Mouse (Mus musculus): ENCODE results near the gene Rtp1. TPM values are rescaled to one million over a fixed set of nuclear protein-coding genes. Genes with fewer than 3 reads are reported as not detected.

Gene Rtp1
- polyA plus RNA-seq, 1 experiment from 2014 or later, result not detected

GRCm38 (mm10) chr16:23419565-23420085 is 9.3 kb upstream of the Rtp1 start:
- H3K27me3 ChIP-seq (ENCODE audit: poor library complexity, severe bottlenecking), result peaks cover 4% of the 10 kb centered on the region; the same call in 1 of the 2 replicates
- WGBS, result 91% methylated on average over 8 of the region's 8 CpGs

GRCm38 (mm10) chr16:23423825-23424224 is 5.1 kb upstream of the Rtp1 start:
- no peaks in the 10 kb centered on the region for H3K9me3 ChIP-seq
- DNase-seq (ENCODE audit: extremely low spot score, low spot score), result no peak
- H3K27me3 ChIP-seq (ENCODE audit: poor library complexity, severe bottlenecking), result no peaks in the 10 kb centered on the region; the same call in 1 of the 2 replicates
- H3K27ac ChIP-seq, result no peak overlapping the region
- H3K36me3 ChIP-seq (replicated peaks), result no peaks in the 10 kb centered on the region
- H3K4me3 ChIP-seq, result no peak overlapping the region
- 74% methylated on average over 5 of the region's 5 CpGs for WGBS
- H3K4me1 ChIP-seq, result no peaks in the 10 kb centered on the region

More at GRCm38 (mm10) chr16:23419565-23420085, 9.3 kb upstream of the Rtp1 start:
- Histone ChIP-seq H3K36me3 (replicated peaks) (no peaks in the 10 kb centered on the region), H3K4me3 (no peak overlapping the region), H3K9me3 (no peaks in the 10 kb centered on the region), H3K27ac (no peak overlapping the region), H3K4me1 (peaks cover 21% of the 10 kb centered on the region)
- no peak for DNase-seq (ENCODE audit: extremely low spot score, low spot score)

- DNase-seq (ENCODE audit: extremely low spot score, low spot score), result no peak
Observed at GRCm38 (mm10) chr16:23427701-23428100, 1.2 kb upstream of the Rtp1 start.

GRCm38 (mm10) chr16:23429991-23430390 is 1.1 kb downstream of the Rtp1 start:
- Histone ChIP-seq H3K27me3 (ENCODE audit: poor library complexity, severe bottlenecking) (no peaks in the 10 kb centered on the region), H3K4me3 (no peak overlapping the region), H3K4me1 (no peaks in the 10 kb centered on the region), H3K9me3 (no peaks in the 10 kb centered on the region), H3K36me3 (replicated peaks) (no peaks in the 10 kb centered on the region), H3K27ac (no peak overlapping the region)
- WGBS, result 91% methylated on average over 8 of the region's 8 CpGs
- no peak for DNase-seq (ENCODE audit: extremely low spot score, low spot score)

More at GRCm38 (mm10) chr16:23427701-23428100, 1.2 kb upstream of the Rtp1 start:
- Histone ChIP-seq H3K27ac (no peak overlapping the region), H3K4me3 (no peak overlapping the region), H3K27me3 (ENCODE audit: poor library complexity, severe bottlenecking) (no peaks in the 10 kb centered on the region), H3K9me3 (no peaks in the 10 kb centered on the region), H3K36me3 (replicated peaks) (no peaks in the 10 kb centered on the region), H3K4me1 (no peaks in the 10 kb centered on the region)
- 92% methylated on average over 1 of the region's 1 CpGs for WGBS

GRCm38 (mm10) chr16:23437404-23438166 is 8.7 kb downstream of the Rtp1 start:
- no peak overlapping the region for H3K4me3 ChIP-seq
- H3K4me1 ChIP-seq, result no peaks in the 10 kb centered on the region
- H3K27me3 ChIP-seq (ENCODE audit: poor library complexity, severe bottlenecking), result no peaks in the 10 kb centered on the region
- no peaks in the 10 kb centered on the region; the same call in 1 of the 2 replicates for H3K9me3 ChIP-seq
- no peak for DNase-seq (ENCODE audit: extremely low spot score, low spot score)
- H3K27ac ChIP-seq, result no peak overlapping the region
- WGBS, result 78% methylated on average over 12 of the region's 12 CpGs
- H3K36me3 ChIP-seq (replicated peaks), result no peaks in the 10 kb centered on the region

- Histone ChIP-seq H3K27me3 (ENCODE audit: poor library complexity, severe bottlenecking) (no peaks in the 10 kb centered on the region), H3K4me3 (no peak overlapping the region), H3K27ac (no peak overlapping the region), H3K4me1 (no peaks in the 10 kb centered on the region), H3K36me3 (replicated peaks) (no peaks in the 10 kb centered on the region), H3K9me3 (no peaks in the 10 kb centered on the region; the same call in 1 of the 2 replicates)
- DNase-seq (ENCODE audit: extremely low spot score, low spot score), result no peak
- WGBS, result 86% methylated on average over 4 of the region's 4 CpGs
Observed at GRCm38 (mm10) chr16:23444231-23444630, 15.3 kb downstream of the Rtp1 start.

- no peaks in the 10 kb centered on the region for H3K9me3 ChIP-seq
- H3K27ac ChIP-seq, result no peak overlapping the region
- H3K4me1 ChIP-seq, result no peaks in the 10 kb centered on the region
- no peaks in the 10 kb centered on the region for H3K27me3 ChIP-seq (ENCODE audit: poor library complexity, severe bottlenecking)
- H3K4me3 ChIP-seq, result no peak overlapping the region
- DNase-seq (ENCODE audit: extremely low spot score, low spot score), result no peak
- 94% methylated on average over 2 of the region's 2 CpGs for WGBS
- H3K36me3 ChIP-seq (replicated peaks), result no peaks in the 10 kb centered on the region
Observed at GRCm38 (mm10) chr16:23449946-23450345, 21.0 kb downstream of the Rtp1 start.

GRCm38 (mm10) chr16:23450816-23451215 is 21.9 kb downstream of the Rtp1 start:
- WGBS, result 92% methylated on average over 4 of the region's 4 CpGs
- no peak for DNase-seq (ENCODE audit: extremely low spot score, low spot score)
- no peaks in the 10 kb centered on the region for H3K36me3 ChIP-seq (replicated peaks)
- no peak overlapping the region for H3K4me3 ChIP-seq
- no peaks in the 10 kb centered on the region for H3K9me3 ChIP-seq
- no peak overlapping the region for H3K27ac ChIP-seq
- H3K4me1 ChIP-seq, result no peaks in the 10 kb centered on the region
- no peaks in the 10 kb centered on the region for H3K27me3 ChIP-seq (ENCODE audit: poor library complexity, severe bottlenecking)

GRCm38 (mm10) chr16:23452476-23452875 is 23.5 kb downstream of the Rtp1 start:
- Histone ChIP-seq H3K4me3 (no peak overlapping the region), H3K4me1 (no peaks in the 10 kb centered on the region), H3K27ac (no peak overlapping the region), H3K9me3 (no peaks in the 10 kb centered on the region), H3K36me3 (replicated peaks) (no peaks in the 10 kb centered on the region), H3K27me3 (ENCODE audit: poor library complexity, severe bottlenecking) (no peaks in the 10 kb centered on the region)
- DNase-seq (ENCODE audit: extremely low spot score, low spot score), result peak; percentile 68
- 18% methylated on average over 3 of the region's 3 CpGs for WGBS

GRCm38 (mm10) chr16:23454376-23454775 is 25.4 kb downstream of the Rtp1 start:
- WGBS, result 88% methylated on average over 6 of the region's 6 CpGs
- H3K4me3 ChIP-seq, result no peak overlapping the region
- no peak for DNase-seq (ENCODE audit: extremely low spot score, low spot score)
- no peaks in the 10 kb centered on the region for H3K36me3 ChIP-seq (replicated peaks)
- no peak overlapping the region for H3K27ac ChIP-seq
- H3K9me3 ChIP-seq, result no peaks in the 10 kb centered on the region
- H3K4me1 ChIP-seq, result no peaks in the 10 kb centered on the region
- H3K27me3 ChIP-seq (ENCODE audit: poor library complexity, severe bottlenecking), result no peaks in the 10 kb centered on the region

GRCm38 (mm10) chr16:23456534-23456933 is 27.6 kb downstream of the Rtp1 start:
- H3K9me3 ChIP-seq, result 0 out of 2 replicates have a peak, but pooled peaks cover 5% of the 10 kb centered on the region
- 87% methylated on average over 3 of the region's 3 CpGs for WGBS
- no peak for DNase-seq (ENCODE audit: extremely low spot score, low spot score)
- H3K27me3 ChIP-seq (ENCODE audit: poor library complexity, severe bottlenecking), result no peaks in the 10 kb centered on the region
- no peak overlapping the region for H3K27ac ChIP-seq
- H3K4me3 ChIP-seq, result no peak overlapping the region
- H3K4me1 ChIP-seq, result no peaks in the 10 kb centered on the region
- H3K36me3 ChIP-seq (replicated peaks), result no peaks in the 10 kb centered on the region

GRCm38 (mm10) chr16:23457338-23457737 is 28.4 kb downstream of the Rtp1 start:
- Histone ChIP-seq H3K4me1 (no peaks in the 10 kb centered on the region), H3K9me3 (0 out of 2 replicates have a peak, but pooled peaks cover 7% of the 10 kb centered on the region), H3K27me3 (ENCODE audit: poor library complexity, severe bottlenecking) (no peaks in the 10 kb centered on the region), H3K36me3 (replicated peaks) (no peaks in the 10 kb centered on the region), H3K27ac (no peak overlapping the region), H3K4me3 (no peak overlapping the region)
- 97% methylated on average over 5 of the region's 5 CpGs for WGBS
- DNase-seq (ENCODE audit: extremely low spot score, low spot score), result no peak

- WGBS, result 64% methylated on average over 7 of the region's 7 CpGs
Observed at GRCm38 (mm10) chr16:23458906-23459588, 30.1 kb downstream of the Rtp1 start.

More at GRCm38 (mm10) chr16:23458906-23459588, 30.1 kb downstream of the Rtp1 start:
- DNase-seq (ENCODE audit: extremely low spot score, low spot score), result no peak
- H3K4me3 ChIP-seq, result no peak overlapping the region
- H3K4me1 ChIP-seq, result no peaks in the 10 kb centered on the region
- no peaks in the 10 kb centered on the region for H3K36me3 ChIP-seq (replicated peaks)
- 0 out of 2 replicates have a peak, but pooled peaks cover 7% of the 10 kb centered on the region for H3K9me3 ChIP-seq
- H3K27me3 ChIP-seq (ENCODE audit: poor library complexity, severe bottlenecking), result no peaks in the 10 kb centered on the region
- H3K27ac ChIP-seq, result no peak overlapping the region
